Mouse (Mus musculus) testis, adult 2 months (tissue): ENCODE data around the gene Ywhag.

Source experiments
- CTCF ChIP-seq: fragments of 200-500 bp; IDR thresholded peaks from 2 replicates; pipeline ENCODE4 v1.5.1; 2012; ENCODE audit warnings: low read depth, mild to moderate bottlenecking, inconsistent platforms, low read length, moderate library complexity; ENCODE audit not compliant: control insufficient read depth, insufficient read depth, insufficient replicate concordance
- POLR2A ChIP-seq: fragments of 200-500 bp; IDR thresholded peaks from 2 replicates; pipeline ENCODE4 v1.6.1; 2012; ENCODE audit warnings: low read depth, mild to moderate bottlenecking, inconsistent platforms, low read length, moderate library complexity; ENCODE audit not compliant: control insufficient read depth

DNA sequence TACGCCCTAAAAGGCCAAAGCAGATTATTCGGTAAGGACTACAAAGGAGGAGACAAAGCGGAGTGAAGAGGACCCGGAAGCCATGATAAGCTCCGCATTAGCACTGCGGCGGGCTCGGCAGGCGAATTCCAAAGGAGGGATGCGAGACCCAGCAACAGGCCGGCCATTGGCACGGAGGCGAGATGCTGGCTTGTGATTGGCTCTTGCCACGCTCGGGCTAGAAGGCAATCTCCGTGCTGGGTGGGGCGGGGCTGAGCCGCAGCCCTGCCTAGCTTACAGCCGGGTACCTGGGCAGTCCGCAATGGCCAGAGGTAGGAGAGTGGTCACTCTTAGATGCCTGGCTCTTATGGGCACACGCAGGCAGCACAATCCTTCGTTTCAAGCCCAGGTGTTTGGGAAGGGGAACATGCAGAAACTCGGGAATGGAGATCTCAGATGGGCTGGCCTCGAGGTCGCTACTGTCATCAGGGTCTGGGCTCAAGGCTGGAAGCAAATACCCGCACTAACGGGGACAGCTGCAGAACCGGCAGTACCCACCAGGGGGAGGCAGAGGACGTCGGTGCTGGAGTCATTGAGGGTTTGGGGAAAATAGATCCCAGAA is 30.8 kb downstream of the Ywhag start:
- peak; percentile 93 for TF ChIP-seq CTCF
- peak; percentile 50; the same call in 1 of the 2 replicates for TF ChIP-seq POLR2A
